Mouse (Mus musculus) forebrain, embryonic 13.5 days (tissue): Measurements from ENCODE around the gene Olfr593. TPM values are rescaled to one million over a fixed set of nuclear protein-coding genes. Genes with fewer than 3 reads are reported as not detected.
"Not testable (repeated sequence)": the region's sequence is repeated elsewhere in the genome, so short reads cannot be mapped to it uniquely, and the experiment has no call there.

Experiments used
- ATAC-seq: fragments of 200-750 bp; cut with Nextera tagmentation; 2 replicates; pipeline ENCODE4 v1.8.0; 2017
- H3K27ac ChIP-seq: fragments of 300-500 bp; sonication (generic); 2 replicates; pipeline ENCODE4 v1.5.1; 2015; ENCODE audit warnings: inconsistent platforms, mild to moderate bottlenecking, moderate library complexity
- H3K27me3 ChIP-seq: fragments of 300-500 bp; sonication (generic); 2 replicates; pipeline ENCODE4 v1.6.1; 2015; ENCODE audit warnings: mild to moderate bottlenecking, inconsistent platforms
- H3K36me3 ChIP-seq: fragments of 300-500 bp; sonication (generic); 2 replicates; pipeline ENCODE4 v1.6.1; 2015; ENCODE audit warnings: mild to moderate bottlenecking, inconsistent platforms; ENCODE audit not compliant: poor library complexity, severe bottlenecking
- H3K4me1 ChIP-seq: fragments of 300-500 bp; sonication (generic); 2 replicates; pipeline ENCODE4 v1.6.1; 2015; ENCODE audit warnings: inconsistent platforms
- H3K4me2 ChIP-seq: fragments of 300-500 bp; sonication (generic); 2 replicates; pipeline ENCODE4 v1.6.1; 2015; ENCODE audit warnings: inconsistent platforms, mild to moderate bottlenecking, moderate library complexity
- H3K4me3 ChIP-seq: fragments of 300-500 bp; sonication (generic); 2 replicates; pipeline ENCODE4 v1.5.1; 2015; ENCODE audit warnings: mild to moderate bottlenecking, inconsistent platforms
- H3K9ac ChIP-seq: fragments of 300-500 bp; sonication (generic); 2 replicates; pipeline ENCODE4 v1.6.1; 2015; ENCODE audit warnings: mild to moderate bottlenecking, inconsistent platforms
- H3K9me3 ChIP-seq: fragments of 300-500 bp; sonication (generic); replicated peaks from 2 replicates; pipeline ENCODE4 v1.6.1; 2016; ENCODE audit warnings: inconsistent platforms
- WGBS: fragments of 180-500 bp; shearing (Covaris S2); methylation state at CpG from one replicate; pipeline ENCODE4 v1.1.7; 2015; 5-methylcytosine and 5-hydroxymethylcytosine counted together
- microRNA-seq: library from miRNA; unstranded; fragments of <30 nt; microRNA quantifications from one replicate; pipeline ENCODE4, GENCODE M21; 2016
- polyA plus RNA-seq: library from polyadenylated mRNA; unstranded; fragments of >200 nt; fragmentation: Nextera tagmentation; extraction: Ambion mirVana; gene quantifications from 2 replicates; pipeline ENCODE4 v1.2.1, GENCODE M21; 2015

The Olfr593 gene
- not detected in 2 replicates for polyA plus RNA-seq

GRCm38 (mm10) chr7:103211562-103211961 is at the start of gene Olfr593:
Olfr593 (plus strand) TSS chr7:103211862.
- Histone ChIP-seq H3K9me3 (no peaks in the 10 kb centered on the region), H3K36me3 (no peaks in the 10 kb centered on the region), H3K4me1 (no peaks in the 10 kb centered on the region), H3K4me2 (no peak within 1 kb of the TSS), H3K9ac (no peak within 1 kb of the TSS), H3K4me3 (no peak within 1 kb of the TSS), H3K27me3 (no peaks in the 10 kb centered on the region), H3K27ac (no peak within 1 kb of the TSS)
- WGBS, result 74% methylated on average over 1 of the region's 1 CpGs
- no peak for ATAC-seq

- Histone ChIP-seq H3K4me1 (no peaks in the 10 kb centered on the region), H3K4me2 (no peak overlapping the region), H3K27ac (no peak overlapping the region), H3K9ac (no peak overlapping the region), H3K27me3 (no peaks in the 10 kb centered on the region), H3K9me3 (no peaks in the 10 kb centered on the region), H3K36me3 (no peaks in the 10 kb centered on the region), H3K4me3 (no peak overlapping the region)
- WGBS, result 83% methylated on average over 5 of the region's 5 CpGs
- ATAC-seq, result no peak
These were observed 42.0 kb upstream of the Olfr593 start for GRCm38 (mm10) chr7:103169697-103170096.

GRCm38 (mm10) chr7:103178240-103178639 is 33.4 kb upstream of the Olfr593 start, which contains the start of gene Olfr591:
Olfr591 (minus strand) TSS chr7:103178340.
- H3K9ac ChIP-seq, result no peak within 1 kb of the TSS
- H3K27ac ChIP-seq, result no peak within 1 kb of the TSS
- H3K4me2 ChIP-seq, result no peak within 1 kb of the TSS
- H3K9me3 ChIP-seq, result peaks cover 4% of the 10 kb centered on the region
- no peak within 1 kb of the TSS for H3K4me3 ChIP-seq
- 64% methylated on average over 1 of the region's 1 CpGs for WGBS
- H3K36me3 ChIP-seq, result no peaks in the 10 kb centered on the region
- H3K4me1 ChIP-seq, result no peaks in the 10 kb centered on the region
- no peaks in the 10 kb centered on the region for H3K27me3 ChIP-seq
- ATAC-seq, result no peak

GRCm38 (mm10) chr7:103184503-103184902 is 27.2 kb upstream of the Olfr593 start, which contains the start of gene Olfr592:
Olfr592 (plus strand) TSS chr7:103184803.
- not testable (repeated sequence) for H3K36me3 ChIP-seq, H3K4me1 ChIP-seq, H3K27me3 ChIP-seq, H3K27ac ChIP-seq, ATAC-seq, H3K4me2 ChIP-seq, H3K9me3 ChIP-seq, H3K9ac ChIP-seq, H3K4me3 ChIP-seq
- WGBS, result 63% methylated on average over 1 of the region's 1 CpGs

GRCm38 (mm10) chr7:103212050-103212449 is 388 bp downstream of the Olfr593 start:
- not testable (repeated sequence) for H3K4me1 ChIP-seq, ATAC-seq, H3K4me3 ChIP-seq, H3K9me3 ChIP-seq, H3K4me2 ChIP-seq, H3K36me3 ChIP-seq, H3K9ac ChIP-seq, H3K27ac ChIP-seq, H3K27me3 ChIP-seq
- WGBS, result 90% methylated on average over 5 of the region's 5 CpGs

- Histone ChIP-seq H3K27ac (no peak within 1 kb of the TSS), H3K36me3 (no peaks in the 10 kb centered on the region), H3K9ac (no peak within 1 kb of the TSS), H3K4me2 (no peak within 1 kb of the TSS), H3K4me1 (no peaks in the 10 kb centered on the region), H3K4me3 (no peak within 1 kb of the TSS), H3K9me3 (no peaks in the 10 kb centered on the region), H3K27me3 (no peaks in the 10 kb centered on the region)
- ATAC-seq, result no peak
These were observed 5.0 kb downstream of the Olfr593 start, which contains the start of gene Olfr594 for GRCm38 (mm10) chr7:103216696-103217095. Olfr594 (plus strand) TSS chr7:103216996.

GRCm38 (mm10) chr7:103252405-103252804 is 40.7 kb downstream of the Olfr593 start, which contains the start of gene Usp17ld:
Usp17ld (minus strand) TSS chr7:103252505.
- H3K9ac ChIP-seq, H3K9me3 ChIP-seq, H3K36me3 ChIP-seq, H3K4me3 ChIP-seq, H3K27ac ChIP-seq, H3K27me3 ChIP-seq, ATAC-seq, H3K4me2 ChIP-seq, H3K4me1 ChIP-seq: not testable (repeated sequence)

Small RNA genes lying within 50 kb of the gene (microRNA-seq; reads per million reads assigned to microRNA genes)
- not detected for gene Gm25171

Other genes starting within 250 kb of the Olfr593 start
- not detected in 2 replicates for gene Olfr576, start 249.2 kb upstream of the Olfr593 start, polyA plus RNA-seq
- not detected in 2 replicates for gene Olfr577, start 235.9 kb upstream of the Olfr593 start, polyA plus RNA-seq
- not detected in 2 replicates for gene Olfr578, start 222.5 kb upstream of the Olfr593 start, polyA plus RNA-seq
- not detected in 2 replicates for gene Olfr582, start 173.8 kb upstream of the Olfr593 start, polyA plus RNA-seq
- not detected in 2 replicates for gene Olfr583, start 160.6 kb upstream of the Olfr593 start, polyA plus RNA-seq
- gene Olfr584, start 130.0 kb upstream of the Olfr593 start, polyA plus RNA-seq, result not detected in 2 replicates
- gene Olfr585, start 114.1 kb upstream of the Olfr593 start, polyA plus RNA-seq, result not detected in 2 replicates
- not detected in 2 replicates for gene Olfr586, start 86.2 kb upstream of the Olfr593 start, polyA plus RNA-seq
- not detected in 2 replicates for gene Olfr588-ps1, start 71.0 kb upstream of the Olfr593 start, polyA plus RNA-seq
- not detected in 2 replicates for gene Olfr589, start 55.5 kb upstream of the Olfr593 start, polyA plus RNA-seq
- not detected in 2 replicates for gene Olfr591, start 33.5 kb upstream of the Olfr593 start, polyA plus RNA-seq
- not detected in 2 replicates for gene Olfr592, start 27.1 kb upstream of the Olfr593 start, polyA plus RNA-seq
- gene Olfr594, start 5.1 kb downstream of the Olfr593 start, polyA plus RNA-seq, result not detected in 2 replicates
- not detected in 2 replicates for gene Usp17ld, start 40.6 kb downstream of the Olfr593 start, polyA plus RNA-seq
- gene Olfr596, start 93.8 kb downstream of the Olfr593 start, polyA plus RNA-seq, result not detected in 2 replicates
- not detected in 2 replicates for gene Olfr597, start 104.5 kb downstream of the Olfr593 start, polyA plus RNA-seq
- not detected in 2 replicates for gene Olfr598, start 111.7 kb downstream of the Olfr593 start, polyA plus RNA-seq
- gene Olfr599, start 124.1 kb downstream of the Olfr593 start, polyA plus RNA-seq, result not detected in 2 replicates
- not detected in 2 replicates for gene Olfr600, start 137.8 kb downstream of the Olfr593 start, polyA plus RNA-seq
- not detected in 2 replicates for gene Olfr601, start 150.8 kb downstream of the Olfr593 start, polyA plus RNA-seq
- gene Olfr603, start 174.3 kb downstream of the Olfr593 start, polyA plus RNA-seq, result not detected in 2 replicates
- not detected in 2 replicates for gene Usp17lc, start 203.2 kb downstream of the Olfr593 start, polyA plus RNA-seq
- not detected in 2 replicates for gene Olfr605, start 233.6 kb downstream of the Olfr593 start, polyA plus RNA-seq
- not detected in 2 replicates for gene Olfr606, start 237.2 kb downstream of the Olfr593 start, polyA plus RNA-seq